Mouse (Mus musculus): ENCODE measurements around the gene Amdhd2. TPM values are rescaled to one million over a fixed set of nuclear protein-coding genes. Genes with fewer than 3 reads are reported as not detected.

Gene Amdhd2
- 21.6 TPM for polyA plus RNA-seq (2015; fragmentation: Illumina TruSeq; extraction: RNeasy Lipid Tissue Mini Kit (QIAGEN cat#74804); ENCODE audit: low read depth, low replicate concordance)

DNA sequence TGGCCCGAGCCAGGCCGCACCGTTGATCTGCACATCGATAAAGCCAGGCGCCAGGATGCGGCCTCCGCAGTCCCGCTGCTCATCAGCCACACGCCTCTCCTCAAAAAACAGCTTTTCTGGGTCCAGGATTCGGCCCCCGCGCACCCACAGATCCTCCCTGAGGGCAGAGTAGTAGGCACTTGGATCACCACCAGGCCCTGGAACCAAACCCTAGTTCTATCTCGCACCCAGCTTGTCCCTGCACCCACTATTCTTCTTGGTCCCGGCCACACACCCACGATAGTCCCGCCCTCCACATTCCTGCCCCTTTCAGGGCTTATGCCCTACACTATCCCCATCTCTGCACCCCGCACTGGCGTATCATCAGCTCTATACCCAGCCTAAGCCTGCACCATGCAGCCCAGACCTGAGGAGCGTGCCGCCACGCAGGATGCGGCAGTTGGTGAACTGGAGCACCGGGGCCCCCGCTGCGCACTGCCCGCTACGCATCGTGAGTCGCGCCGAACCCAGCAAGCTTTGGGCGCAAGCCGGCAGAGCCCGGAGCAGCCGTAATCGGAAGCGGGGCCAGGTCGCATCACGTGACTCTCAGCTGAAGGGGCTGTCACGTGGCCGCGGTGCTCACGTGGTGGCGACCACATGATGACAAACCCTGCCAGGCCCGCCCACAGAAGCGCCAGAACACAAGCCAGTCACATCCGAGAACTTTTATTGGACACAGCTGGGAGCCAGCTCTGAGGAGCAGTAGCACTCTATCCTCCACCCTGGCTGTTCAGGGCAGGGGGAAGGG is at the start of gene Amdhd2:
Gene Amdhd2 (minus strand): TSS at position 591 of the 787 bp plus-strand sequence.

GRCm38 (mm10) chr17:24209043-24209915 is 45.7 kb upstream of the Amdhd2 start, which contains the start of gene Ntn3:
TSS of gene Ntn3 (minus strand) at chr17:24209531.

GRCm38 (mm10) chr17:24205284-24205888 is 41.8 kb upstream of the Amdhd2 start, which contains the start of gene Tbc1d24:
TSS of gene Tbc1d24 (minus strand) at chr17:24205562.

GRCm38 (mm10) chr17:24169317-24170065 is 5.9 kb upstream of the Amdhd2 start, which contains the start of gene Atp6v0c:
TSS of gene Atp6v0c (minus strand) at chr17:24169702.

DNA sequence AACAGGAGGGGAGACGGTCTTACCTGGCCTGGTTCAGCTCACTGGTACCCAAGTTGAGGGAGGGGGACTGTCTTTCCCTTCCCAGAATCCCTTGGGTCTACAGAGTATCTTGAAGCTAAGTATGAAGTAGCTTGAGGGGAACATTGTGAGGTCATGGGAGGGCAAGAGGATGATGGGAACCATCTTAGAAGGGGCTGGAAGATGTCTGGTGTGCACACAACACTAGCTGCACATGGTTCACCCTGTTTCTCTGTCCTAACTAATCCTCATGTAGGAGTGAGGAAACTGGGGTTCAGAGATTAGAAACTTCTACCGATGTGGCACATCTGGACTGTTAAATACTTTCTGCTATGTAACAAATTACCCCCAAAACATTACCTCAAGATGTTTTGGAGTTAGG is 12.7 kb downstream of the Amdhd2 start, which contains the start of gene Pdpk1:
Gene Pdpk1 (minus strand): TSS at position 101 of the 400 bp plus-strand sequence.

Other genes with a start within 250 kb of the Amdhd2 start
- not detected for gene Dcpp3, start 246.3 kb downstream of the Amdhd2 start, polyA plus RNA-seq (2015; fragmentation: Illumina TruSeq; extraction: RNeasy Lipid Tissue Mini Kit (QIAGEN cat#74804); ENCODE audit: low read depth, low replicate concordance)
- gene Sbp, start 222.1 kb downstream of the Amdhd2 start, polyA plus RNA-seq (2015; fragmentation: Illumina TruSeq; extraction: RNeasy Lipid Tissue Mini Kit (QIAGEN cat#74804); ENCODE audit: low read depth, low replicate concordance): not detected
- gene Sbpl, start 208.5 kb downstream of the Amdhd2 start, polyA plus RNA-seq (2015; fragmentation: Illumina TruSeq; extraction: RNeasy Lipid Tissue Mini Kit (QIAGEN cat#74804); ENCODE audit: low read depth, low replicate concordance): not detected
- gene Prss30, start 183.2 kb downstream of the Amdhd2 start, polyA plus RNA-seq (2015; fragmentation: Illumina TruSeq; extraction: RNeasy Lipid Tissue Mini Kit (QIAGEN cat#74804); ENCODE audit: low read depth, low replicate concordance): not detected
- 1.8 TPM for gene Prss22, start 165.7 kb downstream of the Amdhd2 start, polyA plus RNA-seq (2015; fragmentation: Illumina TruSeq; extraction: RNeasy Lipid Tissue Mini Kit (QIAGEN cat#74804); ENCODE audit: low read depth, low replicate concordance)
- not detected for gene Prss27, start 125.6 kb downstream of the Amdhd2 start, polyA plus RNA-seq (2015; fragmentation: Illumina TruSeq; extraction: RNeasy Lipid Tissue Mini Kit (QIAGEN cat#74804); ENCODE audit: low read depth, low replicate concordance)
- gene Kctd5, start 90.3 kb downstream of the Amdhd2 start, polyA plus RNA-seq (2015; fragmentation: Illumina TruSeq; extraction: RNeasy Lipid Tissue Mini Kit (QIAGEN cat#74804); ENCODE audit: low read depth, low replicate concordance): 22.9 TPM
- 56.0 TPM for gene Pdpk1, start 12.8 kb downstream of the Amdhd2 start, polyA plus RNA-seq (2015; fragmentation: Illumina TruSeq; extraction: RNeasy Lipid Tissue Mini Kit (QIAGEN cat#74804); ENCODE audit: low read depth, low replicate concordance)
- gene Atp6v0c, start 5.9 kb upstream of the Amdhd2 start, polyA plus RNA-seq (2015; fragmentation: Illumina TruSeq; extraction: RNeasy Lipid Tissue Mini Kit (QIAGEN cat#74804); ENCODE audit: low read depth, low replicate concordance): 1,683 TPM
- 36.2 TPM for gene Tbc1d24, start 41.8 kb upstream of the Amdhd2 start, polyA plus RNA-seq (2015; fragmentation: Illumina TruSeq; extraction: RNeasy Lipid Tissue Mini Kit (QIAGEN cat#74804); ENCODE audit: low read depth, low replicate concordance)
- 4.9 TPM for gene Ntn3, start 45.8 kb upstream of the Amdhd2 start, polyA plus RNA-seq (2015; fragmentation: Illumina TruSeq; extraction: RNeasy Lipid Tissue Mini Kit (QIAGEN cat#74804); ENCODE audit: low read depth, low replicate concordance)
- 9.5 TPM for gene Tedc2, start 57.1 kb upstream of the Amdhd2 start, polyA plus RNA-seq (2015; fragmentation: Illumina TruSeq; extraction: RNeasy Lipid Tissue Mini Kit (QIAGEN cat#74804); ENCODE audit: low read depth, low replicate concordance)
- gene Ccnf, start 87.7 kb upstream of the Amdhd2 start, polyA plus RNA-seq (2015; fragmentation: Illumina TruSeq; extraction: RNeasy Lipid Tissue Mini Kit (QIAGEN cat#74804); ENCODE audit: low read depth, low replicate concordance): 3.1 TPM
- 0.21 TPM for gene Abca17, start 187.3 kb upstream of the Amdhd2 start, polyA plus RNA-seq (2015; fragmentation: Illumina TruSeq; extraction: RNeasy Lipid Tissue Mini Kit (QIAGEN cat#74804); ENCODE audit: low read depth, low replicate concordance)
- 38.3 TPM for gene Abca3, start 188.2 kb upstream of the Amdhd2 start, polyA plus RNA-seq (2015; fragmentation: Illumina TruSeq; extraction: RNeasy Lipid Tissue Mini Kit (QIAGEN cat#74804); ENCODE audit: low read depth, low replicate concordance)